Mouse (Mus musculus): ENCODE measurements around the gene Wdr47. TPM values are rescaled to one million over a fixed set of nuclear protein-coding genes. Genes with fewer than 3 reads are reported as not detected.

The Wdr47 gene
- 42.4 and 44.0 TPM in 2 replicates for polyA plus RNA-seq (2021; fragmentation: Nextera tagmentation)
- long read RNA-seq, experiment 1, full-length matches to known transcripts, result 28 of 84 reads
- long read RNA-seq, experiment 1, partial matches to known transcripts, result 43 of 84 reads
- long read RNA-seq, experiment 1, other reads (novel, unspliced or antisense), result 13 of 84 reads
- long read RNA-seq, experiment 2, full-length matches to known transcripts, result 303 of 517 reads
- long read RNA-seq, experiment 2, partial matches to known transcripts, result 63 of 517 reads
- long read RNA-seq, experiment 2, other reads (novel, unspliced or antisense), result 151 of 517 reads

DNA sequence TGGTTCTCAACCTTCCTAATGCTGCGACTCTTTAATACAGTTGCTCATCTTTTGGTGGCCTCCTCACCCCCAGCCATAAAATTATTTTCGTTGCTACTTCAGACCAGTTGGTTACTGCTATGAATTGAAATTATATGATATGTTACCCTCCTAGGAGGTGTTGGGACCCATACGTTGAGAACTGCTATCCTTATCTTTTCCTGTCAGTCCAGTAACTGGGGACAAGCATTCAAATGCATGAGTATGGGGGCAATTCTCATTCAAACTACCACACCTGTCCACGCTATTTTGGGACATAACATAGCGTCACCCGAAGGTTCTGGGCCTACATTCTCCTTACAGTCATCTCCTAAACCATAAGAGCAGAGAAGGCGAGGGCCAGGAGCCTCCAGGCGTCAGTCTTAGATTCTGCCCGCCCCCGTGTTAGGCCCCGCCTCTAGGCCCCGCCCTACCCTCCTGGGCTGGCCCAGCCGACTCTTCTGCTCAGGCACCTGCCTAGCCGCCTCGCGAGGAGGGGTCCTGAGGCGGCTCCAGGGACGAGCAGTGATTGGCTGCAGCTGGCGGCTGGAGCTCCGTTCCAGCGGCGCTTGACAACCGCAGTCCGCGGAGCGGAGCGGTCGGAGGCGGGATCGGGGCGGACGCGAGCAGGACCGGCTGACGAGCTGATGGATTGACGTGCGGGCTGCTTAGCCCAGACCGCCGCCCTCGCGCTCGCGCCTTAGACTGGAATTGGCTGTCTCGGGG lies at the start of gene Wdr47:
Gene Wdr47, plus strand, starts transcription at position 494 of the 744 bp plus-strand sequence.

DNA sequence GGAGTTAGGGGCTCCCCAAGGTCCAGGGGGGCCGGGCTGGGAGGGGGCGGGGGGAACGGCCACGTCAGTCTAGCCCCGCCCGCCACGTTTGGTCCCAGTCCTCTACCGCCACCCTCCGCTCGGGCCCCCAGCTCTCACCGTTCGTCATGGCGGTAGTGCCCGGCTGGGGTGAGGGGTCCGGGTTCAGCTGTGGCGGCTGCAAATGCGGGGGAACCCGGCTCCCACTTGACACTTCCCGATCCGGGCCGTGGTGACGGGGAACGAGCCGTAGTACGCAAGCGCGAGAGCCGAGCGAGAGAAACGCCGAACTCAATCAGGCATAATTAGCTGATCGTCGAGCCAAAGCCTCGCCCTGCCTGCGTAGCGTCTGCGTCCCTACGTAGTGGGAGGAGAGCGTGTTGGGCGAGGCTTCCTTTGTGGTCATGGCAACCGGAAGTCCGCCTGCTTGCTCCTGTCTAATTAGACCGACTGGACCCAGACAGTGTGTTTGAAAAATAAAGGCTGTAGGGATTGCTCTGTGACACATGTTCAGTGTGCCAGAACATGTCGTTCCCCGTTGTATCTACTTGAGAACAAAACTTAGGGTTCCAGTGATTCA lies 28.8 kb upstream of the Wdr47 start, which contains the start of gene Tmem167b:
Gene Tmem167b, minus strand, starts transcription at position 334 of the 598 bp plus-strand sequence.

DNA sequence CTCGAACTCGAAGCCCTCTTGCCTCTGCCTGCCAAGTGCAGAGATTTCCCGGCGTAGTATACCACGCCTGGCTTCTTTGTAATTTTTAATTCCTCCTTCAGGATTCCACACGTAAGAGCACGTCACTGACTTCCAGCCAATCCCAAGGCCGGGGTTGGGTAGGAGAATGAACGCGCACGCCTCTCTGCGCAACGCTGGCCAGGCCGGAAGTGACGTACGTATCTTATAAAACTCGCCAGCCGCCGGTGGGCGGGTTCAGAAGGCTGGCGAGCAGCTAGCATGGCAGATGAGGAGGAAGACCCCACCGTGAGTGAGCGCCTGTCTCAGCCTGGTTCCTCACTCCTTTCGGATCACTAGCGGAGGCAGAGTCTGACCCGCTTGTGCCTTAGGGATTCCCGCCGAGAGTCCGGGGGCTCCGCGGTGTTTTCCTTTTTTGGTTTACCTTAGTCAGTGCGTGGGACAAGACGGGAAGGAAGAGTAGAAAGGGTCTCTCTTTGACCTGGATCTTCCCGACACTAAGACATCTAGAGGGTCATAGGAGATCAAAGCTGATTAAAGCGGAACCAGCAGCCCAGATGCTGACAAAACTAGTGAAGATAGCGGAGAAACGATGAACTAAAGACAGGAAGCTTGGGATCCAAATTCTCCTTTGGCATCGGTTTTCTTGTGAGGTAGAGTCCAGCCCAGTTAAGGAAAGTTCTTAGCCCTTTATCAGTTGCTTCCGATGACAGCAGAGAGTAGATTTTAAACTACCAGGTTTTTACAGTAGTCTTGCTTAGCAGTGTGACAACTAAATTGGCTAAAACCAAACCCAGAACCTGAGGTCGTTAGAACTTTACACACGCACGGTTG lies 19.4 kb upstream of the Wdr47 start, which contains the start of gene Taf13:
Gene Taf13, plus strand, starts transcription at position 256 of the 852 bp plus-strand sequence.

DNA sequence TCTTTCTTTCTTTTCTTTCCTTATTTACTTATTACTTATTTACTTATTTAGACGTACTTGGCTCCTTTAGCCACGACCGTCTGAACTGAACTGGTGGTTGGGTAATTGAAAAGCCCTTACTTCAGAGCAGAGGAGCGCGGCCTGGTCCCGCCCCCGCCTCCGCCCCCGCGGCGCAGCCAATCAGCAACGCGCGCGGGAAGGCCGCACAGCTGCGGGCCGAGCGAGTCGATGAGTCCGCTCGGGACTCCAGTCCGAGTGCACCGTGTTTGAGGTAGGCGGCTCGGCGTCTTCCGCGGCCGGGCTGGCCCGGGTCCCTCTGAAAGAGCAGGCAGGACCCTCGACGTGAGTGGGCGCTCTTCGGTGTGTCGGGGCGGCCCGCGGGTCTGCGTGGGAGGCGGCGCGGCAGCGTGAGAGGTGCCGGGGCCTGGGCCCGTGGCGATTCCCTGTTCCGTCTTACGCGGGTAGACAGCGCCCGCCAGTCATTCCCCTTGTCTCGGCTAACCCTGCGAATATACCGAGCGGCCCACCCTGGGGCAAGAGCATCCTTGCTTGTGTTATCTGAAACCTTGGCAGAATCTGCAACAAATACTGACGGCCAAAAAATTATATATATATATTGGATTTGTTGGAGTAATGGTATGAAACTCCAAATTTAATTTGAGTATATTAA lies 62.8 kb downstream of the Wdr47 start, which contains the start of gene Clcc1:
Gene Clcc1, plus strand, starts transcription at position 204 of the 670 bp plus-strand sequence.

Small RNA genes lying within 50 kb of the gene (microRNA-seq; reads per million reads assigned to microRNA genes)
- gene Gm22860, result not detected

Other genes starting within 250 kb of the Wdr47 start
- not detected in 2 replicates for gene Mybphl, start 226.4 kb upstream of the Wdr47 start, polyA plus RNA-seq (2021; fragmentation: Nextera tagmentation)
- gene Psrc1, start 207.4 kb upstream of the Wdr47 start, polyA plus RNA-seq (2021; fragmentation: Nextera tagmentation), result 8.3 and 10.5 TPM in 2 replicates
- gene Celsr2, start 175.7 kb upstream of the Wdr47 start, polyA plus RNA-seq (2021; fragmentation: Nextera tagmentation), result 32.5 and 41.7 TPM in 2 replicates
- gene Sars, start 146.1 kb upstream of the Wdr47 start, polyA plus RNA-seq (2021; fragmentation: Nextera tagmentation), result 131 and 140 TPM in 2 replicates
- gene 1700013F07Rik, start 57.1 kb upstream of the Wdr47 start, polyA plus RNA-seq (2021; fragmentation: Nextera tagmentation), result 1.8 and 3.3 TPM in 2 replicates
- 24.4 and 26.5 TPM in 2 replicates for gene 5330417C22Rik, start 54.7 kb upstream of the Wdr47 start, polyA plus RNA-seq (2021; fragmentation: Nextera tagmentation)
- gene Tmem167b, start 28.8 kb upstream of the Wdr47 start, polyA plus RNA-seq (2021; fragmentation: Nextera tagmentation), result 35.1 and 36.9 TPM in 2 replicates
- gene Taf13, start 19.6 kb upstream of the Wdr47 start, polyA plus RNA-seq (2021; fragmentation: Nextera tagmentation), result 23.9 and 30.7 TPM in 2 replicates
- gene Clcc1, start 62.6 kb downstream of the Wdr47 start, polyA plus RNA-seq (2021; fragmentation: Nextera tagmentation), result 66.9 and 87.7 TPM in 2 replicates
- 7.3 and 8.0 TPM in 2 replicates for gene Gpsm2, start 131.0 kb downstream of the Wdr47 start, polyA plus RNA-seq (2021; fragmentation: Nextera tagmentation)
- not detected in 2 replicates for gene Aknad1, start 148.4 kb downstream of the Wdr47 start, polyA plus RNA-seq (2021; fragmentation: Nextera tagmentation)
- gene Stxbp3, start 249.2 kb downstream of the Wdr47 start, polyA plus RNA-seq (2021; fragmentation: Nextera tagmentation), result 16.3 and 23.1 TPM in 2 replicates

Measured in layer of hippocampus, adult 6 months (tissue).